Mouse (Mus musculus): Measurements from ENCODE around the gene Col27a1. TPM values are rescaled to one million over a fixed set of nuclear protein-coding genes. Genes with fewer than 3 reads are reported as not detected.
A peak's percentile ranks its signal among the peaks of the same experiment; 100 is the strongest.

Gene Col27a1
- total and polyA plus RNA-seq, 2 experiments = 2.2 to 5.4 TPM

DNA sequence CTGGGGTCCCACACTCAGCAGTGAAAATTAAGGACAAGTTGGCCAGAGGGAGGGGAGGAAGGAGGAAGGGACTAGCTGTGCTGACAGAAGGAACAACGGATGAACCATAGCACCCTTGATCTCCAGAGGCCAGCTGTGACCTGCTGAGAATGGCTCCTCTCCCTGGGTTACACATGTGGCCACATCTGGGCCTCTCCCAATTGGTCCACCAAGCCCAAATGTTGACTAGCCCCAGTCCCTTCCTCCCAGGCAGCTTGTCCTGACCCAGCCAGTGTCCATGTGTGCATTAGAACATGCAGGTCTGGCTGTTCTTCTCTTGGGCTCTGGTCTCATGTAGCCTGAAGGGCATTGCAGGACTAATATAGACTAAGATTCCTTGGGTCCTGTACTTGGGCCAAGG, 62.8 kb downstream of the Col27a1 start:
- Histone ChIP-seq H3K27me3 (ENCODE audit: control insufficient read depth, insufficient read depth, low read length) (no peaks in the 10 kb centered on the region), H3K4me3 (ENCODE audit: insufficient read depth, low read depth, low read length) (no peak overlapping the region), H3K9ac (ENCODE audit: low read depth, low read length) (no peak overlapping the region), H3K36me3 (ENCODE audit: control insufficient read depth, insufficient read depth, low read length) (peaks cover 3% of the 10 kb centered on the region; the same call in 1 of the 2 replicates), H3K4me1 (ENCODE audit: control insufficient read depth, insufficient read depth, low read length) (no peaks in the 10 kb centered on the region), H3K27ac (replicated peaks; ENCODE audit: insufficient read depth, low read depth, low read length) (no peak overlapping the region), H3K79me2 (ENCODE audit: control insufficient read depth, insufficient read depth, low read length) (no peaks in the 10 kb centered on the region)
- no peak for TF ChIP-seq POLR2A (IDR thresholded peaks at IDR 0.05; ENCODE audit: extremely low read depth, insufficient read depth, low read length)
- no peak for TF ChIP-seq CTCF (IDR thresholded peaks at IDR 0.05; ENCODE audit: low read depth, low read length)
- WGBS = 84% methylated on average over 1 of the region's 1 CpGs
- no peak for DNase-seq (ENCODE audit: extremely low read depth, low read depth, low spot score)

DNA sequence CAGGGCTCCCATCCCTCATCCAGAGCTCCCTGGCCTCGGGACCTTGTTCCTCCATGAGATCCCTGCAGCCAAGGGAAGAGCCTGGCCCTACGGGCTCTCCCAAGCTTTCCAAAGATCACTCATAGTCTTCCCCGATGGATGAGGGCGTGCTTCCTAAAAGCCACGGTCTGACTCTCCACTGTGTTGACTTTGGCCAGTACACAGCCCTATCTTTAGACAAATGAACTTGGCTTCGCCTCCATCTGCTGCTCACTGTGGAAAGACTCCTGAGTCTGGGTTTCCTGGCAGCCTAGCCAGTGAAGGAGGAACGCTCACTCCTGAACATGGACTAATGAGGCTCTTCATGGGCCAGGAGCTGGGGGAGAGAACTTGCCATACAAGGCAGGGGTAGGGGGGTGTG, 65.0 kb downstream of the Col27a1 start:
- Histone ChIP-seq H3K4me1 (ENCODE audit: control insufficient read depth, insufficient read depth, low read length) (no peaks in the 10 kb centered on the region), H3K4me3 (ENCODE audit: insufficient read depth, low read depth, low read length) (no peak overlapping the region), H3K9ac (ENCODE audit: low read depth, low read length) (no peak overlapping the region), H3K27ac (replicated peaks; ENCODE audit: insufficient read depth, low read depth, low read length) (no peak overlapping the region), H3K36me3 (ENCODE audit: control insufficient read depth, insufficient read depth, low read length) (peaks cover 3% of the 10 kb centered on the region; the same call in 1 of the 2 replicates), H3K79me2 (ENCODE audit: control insufficient read depth, insufficient read depth, low read length) (no peaks in the 10 kb centered on the region), H3K27me3 (ENCODE audit: control insufficient read depth, insufficient read depth, low read length) (no peaks in the 10 kb centered on the region)
- peak; percentile 73 for DNase-seq (ENCODE audit: extremely low read depth, low read depth, low spot score)
- TF ChIP-seq CTCF (IDR thresholded peaks at IDR 0.05; ENCODE audit: low read depth, low read length) (no peak), POLR2A (IDR thresholded peaks at IDR 0.05; ENCODE audit: extremely low read depth, insufficient read depth, low read length) (no peak)
- 26% methylated on average over 7 of the region's 7 CpGs for WGBS

DNA sequence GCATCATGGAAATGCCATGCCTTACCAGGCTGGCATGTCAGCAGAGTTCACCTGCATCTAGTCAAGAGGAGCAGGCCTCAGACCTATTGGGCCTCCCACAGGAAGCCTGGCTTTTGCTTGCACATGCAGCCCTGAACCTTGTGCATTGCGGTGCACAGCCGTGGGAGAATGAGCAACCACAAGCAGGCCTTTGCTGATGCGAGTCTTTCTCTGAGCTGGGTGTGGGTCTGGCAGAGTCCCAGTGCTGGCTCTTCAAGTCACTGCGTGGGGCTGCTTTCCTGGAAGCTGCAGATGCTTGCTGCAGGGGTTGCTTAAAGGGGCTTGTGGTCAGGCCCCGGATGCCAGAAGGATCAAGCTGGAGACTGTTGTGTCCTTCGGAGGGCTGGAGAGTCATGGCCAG, 67.9 kb downstream of the Col27a1 start:
- no peaks in the 10 kb centered on the region for H3K79me2 ChIP-seq (ENCODE audit: control insufficient read depth, insufficient read depth, low read length)
- no peak for TF ChIP-seq CTCF (IDR thresholded peaks at IDR 0.05; ENCODE audit: low read depth, low read length)
- TF ChIP-seq POLR2A (IDR thresholded peaks at IDR 0.05; ENCODE audit: extremely low read depth, insufficient read depth, low read length) = no peak
- no peaks in the 10 kb centered on the region for H3K4me1 ChIP-seq (ENCODE audit: control insufficient read depth, insufficient read depth, low read length)
- no peaks in the 10 kb centered on the region for H3K27me3 ChIP-seq (ENCODE audit: control insufficient read depth, insufficient read depth, low read length)
- no peak for DNase-seq (ENCODE audit: extremely low read depth, low read depth, low spot score)
- WGBS = 85% methylated on average over 6 of the region's 6 CpGs
- H3K9ac ChIP-seq (ENCODE audit: low read depth, low read length) = no peak overlapping the region
- no peak overlapping the region for H3K27ac ChIP-seq (replicated peaks; ENCODE audit: insufficient read depth, low read depth, low read length)
- H3K4me3 ChIP-seq (ENCODE audit: insufficient read depth, low read depth, low read length) = no peak overlapping the region
- peaks cover 8% of the 10 kb centered on the region; the same call in 1 of the 2 replicates for H3K36me3 ChIP-seq (ENCODE audit: control insufficient read depth, insufficient read depth, low read length)

DNA sequence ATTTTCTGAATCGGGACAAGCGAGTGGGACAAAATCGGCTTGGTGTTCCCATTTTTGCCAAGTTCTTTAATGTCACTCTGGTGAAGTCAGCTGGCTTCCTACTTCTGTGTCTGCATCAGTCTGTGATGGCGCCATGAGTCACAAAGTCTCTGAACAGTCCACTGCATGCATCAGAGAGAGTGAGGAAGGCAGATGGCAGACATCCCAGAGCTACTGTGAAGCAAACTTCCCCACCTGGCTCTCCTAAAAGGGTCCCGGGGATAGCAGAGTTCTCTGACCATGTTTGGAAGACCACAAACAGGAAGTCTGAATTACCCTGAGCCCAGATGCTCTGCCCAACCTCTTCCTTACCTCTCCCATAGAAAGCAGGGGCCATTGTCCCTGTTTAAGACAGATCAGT, 69.5 kb downstream of the Col27a1 start:
- Histone ChIP-seq H3K9ac (ENCODE audit: low read depth, low read length) (no peak overlapping the region), H3K79me2 (ENCODE audit: control insufficient read depth, insufficient read depth, low read length) (no peaks in the 10 kb centered on the region), H3K4me3 (ENCODE audit: insufficient read depth, low read depth, low read length) (no peak overlapping the region), H3K27ac (replicated peaks; ENCODE audit: insufficient read depth, low read depth, low read length) (no peak overlapping the region), H3K36me3 (ENCODE audit: control insufficient read depth, insufficient read depth, low read length) (peaks cover 14% of the 10 kb centered on the region; the same call in 1 of the 2 replicates), H3K27me3 (ENCODE audit: control insufficient read depth, insufficient read depth, low read length) (no peaks in the 10 kb centered on the region), H3K4me1 (ENCODE audit: control insufficient read depth, insufficient read depth, low read length) (no peaks in the 10 kb centered on the region)
- no peak for DNase-seq (ENCODE audit: extremely low read depth, low read depth, low spot score)
- 88% methylated on average over 5 of the region's 5 CpGs for WGBS
- TF ChIP-seq CTCF (IDR thresholded peaks at IDR 0.05; ENCODE audit: low read depth, low read length) = no peak

DNA sequence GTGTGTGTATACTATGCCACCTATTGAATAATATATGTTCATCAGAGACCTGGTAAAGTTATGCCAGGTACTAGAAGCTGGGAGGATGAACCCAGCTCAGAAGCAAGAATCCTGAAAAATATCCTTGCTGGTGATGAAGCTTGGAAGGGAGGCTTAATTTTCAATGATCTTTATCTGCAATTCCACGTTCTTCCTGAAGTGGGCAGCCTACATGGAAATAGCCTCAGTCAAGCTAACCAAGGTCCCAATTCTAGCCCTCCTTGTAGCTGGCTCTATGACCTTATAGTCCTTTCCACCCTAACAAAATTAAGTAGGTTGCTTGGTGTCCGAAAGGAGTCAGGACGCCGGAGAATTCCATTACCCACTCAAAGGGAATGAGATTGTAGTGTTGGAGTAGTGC, 72.2 kb downstream of the Col27a1 start:
- no peak overlapping the region for H3K9ac ChIP-seq (ENCODE audit: low read depth, low read length)
- H3K27me3 ChIP-seq (ENCODE audit: control insufficient read depth, insufficient read depth, low read length) = no peaks in the 10 kb centered on the region
- TF ChIP-seq CTCF (IDR thresholded peaks at IDR 0.05; ENCODE audit: low read depth, low read length) = peak; percentile 24
- TF ChIP-seq POLR2A (IDR thresholded peaks at IDR 0.05; ENCODE audit: extremely low read depth, insufficient read depth, low read length) = no peak
- no peak for DNase-seq (ENCODE audit: extremely low read depth, low read depth, low spot score)
- 95% methylated on average over 4 of the region's 4 CpGs for WGBS
- no peak overlapping the region for H3K27ac ChIP-seq (replicated peaks; ENCODE audit: insufficient read depth, low read depth, low read length)
- H3K4me3 ChIP-seq (ENCODE audit: insufficient read depth, low read depth, low read length) = no peak overlapping the region
- no peaks in the 10 kb centered on the region for H3K4me1 ChIP-seq (ENCODE audit: control insufficient read depth, insufficient read depth, low read length)
- H3K79me2 ChIP-seq (ENCODE audit: control insufficient read depth, insufficient read depth, low read length) = no peaks in the 10 kb centered on the region
- H3K36me3 ChIP-seq (ENCODE audit: control insufficient read depth, insufficient read depth, low read length) = peaks cover 13% of the 10 kb centered on the region; the same call in 1 of the 2 replicates

DNA sequence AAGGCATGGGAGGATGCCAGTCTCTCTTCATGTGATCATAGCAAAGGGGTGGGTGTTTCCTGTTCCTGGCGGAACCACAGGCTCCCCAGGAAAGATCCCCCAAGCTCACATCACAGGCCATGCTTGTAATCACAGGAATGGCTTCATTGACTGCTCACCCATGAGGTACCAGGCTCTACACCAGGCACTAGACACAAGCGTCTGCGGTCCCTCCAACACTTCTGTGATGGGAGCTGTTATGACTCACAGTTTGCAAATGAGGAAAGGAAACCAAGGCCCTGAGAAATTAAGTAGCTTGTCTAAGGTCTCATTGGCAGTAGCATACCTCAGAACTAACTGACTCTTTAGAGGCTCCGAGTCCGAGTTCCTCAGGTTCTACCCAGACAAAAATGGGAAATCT, 74.7 kb downstream of the Col27a1 start:
- no peak overlapping the region for H3K9ac ChIP-seq (ENCODE audit: low read depth, low read length)
- H3K27ac ChIP-seq (replicated peaks; ENCODE audit: insufficient read depth, low read depth, low read length) = no peak overlapping the region
- H3K36me3 ChIP-seq (ENCODE audit: control insufficient read depth, insufficient read depth, low read length) = peaks cover 15% of the 10 kb centered on the region
- TF ChIP-seq CTCF (IDR thresholded peaks at IDR 0.05; ENCODE audit: low read depth, low read length) (no peak), POLR2A (IDR thresholded peaks at IDR 0.05; ENCODE audit: extremely low read depth, insufficient read depth, low read length) (no peak)
- no peaks in the 10 kb centered on the region for H3K79me2 ChIP-seq (ENCODE audit: control insufficient read depth, insufficient read depth, low read length)
- H3K4me3 ChIP-seq (ENCODE audit: insufficient read depth, low read depth, low read length) = no peak overlapping the region
- no peak for DNase-seq (ENCODE audit: extremely low read depth, low read depth, low spot score)
- 93% methylated on average over 5 of the region's 5 CpGs for WGBS
- no peaks in the 10 kb centered on the region for H3K4me1 ChIP-seq (ENCODE audit: control insufficient read depth, insufficient read depth, low read length)
- no peaks in the 10 kb centered on the region for H3K27me3 ChIP-seq (ENCODE audit: control insufficient read depth, insufficient read depth, low read length)

All from liver, adult 2 months (tissue).